Mouse (Mus musculus) midbrain, embryonic 13.5 days (tissue): ENCODE measurements around the gene Lrrc58. TPM values are rescaled to one million over a fixed set of nuclear protein-coding genes. Genes with fewer than 3 reads are reported as not detected.

Source experiments
- ATAC-seq: fragments of 200-750 bp; cut with Nextera tagmentation; 2 replicates; pipeline ENCODE4 v1.8.0; 2017; ENCODE audit warnings: mild to moderate bottlenecking, moderate TSS enrichment, moderate library complexity
- H3K27ac ChIP-seq: fragments of 300-500 bp; sonication (generic); 2 replicates; pipeline ENCODE4 v1.5.1; 2015; ENCODE audit warnings: inconsistent platforms, mild to moderate bottlenecking, moderate library complexity
- H3K27me3 ChIP-seq: fragments of 300-500 bp; sonication (generic); 2 replicates; pipeline ENCODE4 v1.6.1; 2015; ENCODE audit warnings: mild to moderate bottlenecking, inconsistent platforms
- H3K36me3 ChIP-seq: fragments of 300-500 bp; sonication (generic); 2 replicates; pipeline ENCODE4 v1.6.1; 2015; ENCODE audit warnings: mild to moderate bottlenecking, inconsistent platforms
- H3K4me1 ChIP-seq: fragments of 300-500 bp; sonication (generic); replicated peaks from 2 replicates; pipeline ENCODE4 v1.6.1; 2015; ENCODE audit warnings: inconsistent platforms
- H3K4me2 ChIP-seq: fragments of 300-500 bp; sonication (generic); replicated peaks from 2 replicates; pipeline ENCODE4 v1.6.1; 2015; ENCODE audit warnings: moderate library complexity, mild to moderate bottlenecking, inconsistent platforms
- H3K4me3 ChIP-seq: fragments of 300-500 bp; sonication (generic); replicated peaks from 2 replicates; pipeline ENCODE4 v1.5.1; 2015; ENCODE audit warnings: mild to moderate bottlenecking, inconsistent platforms
- H3K9ac ChIP-seq: fragments of 300-500 bp; sonication (generic); replicated peaks from 2 replicates; pipeline ENCODE4 v1.6.1; 2015; ENCODE audit warnings: mild to moderate bottlenecking, inconsistent platforms
- H3K9me3 ChIP-seq: fragments of 300-500 bp; sonication (generic); 2 replicates; pipeline ENCODE4 v1.6.1; 2016; ENCODE audit warnings: mild to moderate bottlenecking, inconsistent platforms
- WGBS: fragments of 180-500 bp; shearing (Covaris S2); methylation state at CpG from one replicate; pipeline ENCODE4 v1.1.7; 2015; 5-methylcytosine and 5-hydroxymethylcytosine counted together
- polyA plus RNA-seq: library from polyadenylated mRNA; unstranded; fragments of >200 nt; fragmentation: Nextera tagmentation; extraction: Ambion mirVana; gene quantifications from 2 replicates; pipeline ENCODE4 v1.2.1, GENCODE M21; 2015

Lrrc58 gene
- polyA plus RNA-seq, 1 experiment from 2014 or later, result 43.1 TPM

GRCm38 (mm10) chr16:37874501-37875235, 6.5 kb downstream of the Lrrc58 start:
- Histone ChIP-seq H3K9ac (no peak overlapping the region), H3K4me1 (peaks cover 35% of the 10 kb centered on the region), H3K36me3 (peaks cover 26% of the 10 kb centered on the region), H3K27me3 (no peaks in the 10 kb centered on the region), H3K4me2 (no peak overlapping the region), H3K9me3 (no peaks in the 10 kb centered on the region), H3K27ac (no peak overlapping the region), H3K4me3 (no peak overlapping the region)
- no peak for ATAC-seq
- 83% methylated on average over 4 of the region's 4 CpGs for WGBS

- no peaks in the 10 kb centered on the region for H3K27me3 ChIP-seq
- H3K4me1 ChIP-seq, result peaks cover 15% of the 10 kb centered on the region
- no peaks in the 10 kb centered on the region for H3K9me3 ChIP-seq
- no peak overlapping the region for H3K4me3 ChIP-seq
- H3K27ac ChIP-seq, result no peak overlapping the region
- 98% methylated on average over 3 of the region's 3 CpGs for WGBS
- no peak overlapping the region for H3K9ac ChIP-seq
- no peak for ATAC-seq
- H3K36me3 ChIP-seq, result peaks cover 47% of the 10 kb centered on the region
- no peak overlapping the region for H3K4me2 ChIP-seq
Measured at GRCm38 (mm10) chr16:37877406-37877805, 9.2 kb downstream of the Lrrc58 start.

- Histone ChIP-seq H3K36me3 (peaks cover 63% of the 10 kb centered on the region), H3K4me3 (no peak overlapping the region), H3K27me3 (no peaks in the 10 kb centered on the region), H3K27ac (no peak overlapping the region), H3K9me3 (no peaks in the 10 kb centered on the region), H3K4me2 (no peak overlapping the region), H3K4me1 (peaks cover 9% of the 10 kb centered on the region), H3K9ac (no peak overlapping the region)
- no peak for ATAC-seq
- WGBS, result 90% methylated on average over 7 of the region's 7 CpGs
Measured at GRCm38 (mm10) chr16:37878951-37879505, 10.8 kb downstream of the Lrrc58 start.

- H3K27me3 ChIP-seq, result no peaks in the 10 kb centered on the region
- H3K9ac ChIP-seq, result no peak overlapping the region
- WGBS, result 95% methylated on average over 4 of the region's 4 CpGs
- peaks cover 66% of the 10 kb centered on the region for H3K36me3 ChIP-seq
- ATAC-seq, result no peak
- no peaks in the 10 kb centered on the region for H3K9me3 ChIP-seq
- peaks cover 6% of the 10 kb centered on the region for H3K4me1 ChIP-seq
- H3K4me2 ChIP-seq, result no peak overlapping the region
- H3K4me3 ChIP-seq, result no peak overlapping the region
- no peak overlapping the region for H3K27ac ChIP-seq
Measured at GRCm38 (mm10) chr16:37879750-37880419, 11.7 kb downstream of the Lrrc58 start.

GRCm38 (mm10) chr16:37881168-37881567, 13.0 kb downstream of the Lrrc58 start:
- Histone ChIP-seq H3K27ac (no peak overlapping the region), H3K9me3 (no peaks in the 10 kb centered on the region), H3K4me1 (peaks cover 5% of the 10 kb centered on the region), H3K9ac (no peak overlapping the region), H3K36me3 (peaks cover 66% of the 10 kb centered on the region), H3K4me3 (no peak overlapping the region), H3K4me2 (no peak overlapping the region), H3K27me3 (no peaks in the 10 kb centered on the region)
- no peak for ATAC-seq
- 84% methylated on average over 2 of the region's 2 CpGs for WGBS

GRCm38 (mm10) chr16:37888986-37889385, 20.8 kb downstream of the Lrrc58 start:
- Histone ChIP-seq H3K4me1 (peaks cover 20% of the 10 kb centered on the region), H3K4me2 (no peak overlapping the region), H3K27ac (no peak overlapping the region), H3K9ac (no peak overlapping the region), H3K36me3 (peaks cover 10% of the 10 kb centered on the region), H3K27me3 (no peaks in the 10 kb centered on the region), H3K4me3 (no peak overlapping the region), H3K9me3 (no peaks in the 10 kb centered on the region)
- ATAC-seq, result no peak
- 91% methylated on average over 3 of the region's 3 CpGs for WGBS

- H3K9me3 ChIP-seq, result no peaks in the 10 kb centered on the region
- H3K4me2 ChIP-seq, result no peak overlapping the region
- H3K27me3 ChIP-seq, result no peaks in the 10 kb centered on the region
- 0 out of 2 replicates have a peak overlapping the region, but pooled peaks have one; percentile 15 for H3K27ac ChIP-seq
- 26% methylated on average over 2 of the region's 2 CpGs for WGBS
- no peak overlapping the region for H3K4me3 ChIP-seq
- peaks cover 20% of the 10 kb centered on the region for H3K4me1 ChIP-seq
- peaks cover 6% of the 10 kb centered on the region; the same call in 1 of the 2 replicates for H3K36me3 ChIP-seq
- no peak overlapping the region for H3K9ac ChIP-seq
- ATAC-seq, result 0 out of 2 replicates have a peak, but pooled peaks have one; percentile 66
Measured at GRCm38 (mm10) chr16:37892667-37893066, 24.5 kb downstream of the Lrrc58 start.

GRCm38 (mm10) chr16:37893381-37893780, 25.2 kb downstream of the Lrrc58 start:
- 75% methylated on average over 6 of the region's 6 CpGs for WGBS
- Histone ChIP-seq H3K27me3 (no peaks in the 10 kb centered on the region), H3K4me1 (peaks cover 20% of the 10 kb centered on the region), H3K4me3 (no peak overlapping the region), H3K4me2 (no peak overlapping the region), H3K9me3 (no peaks in the 10 kb centered on the region), H3K9ac (no peak overlapping the region), H3K36me3 (peaks cover 6% of the 10 kb centered on the region; the same call in 1 of the 2 replicates), H3K27ac (peak overlapping the region; percentile 15; the same call in 1 of the 2 replicates)
- no peak for ATAC-seq

- Histone ChIP-seq H3K27ac (no peak overlapping the region), H3K4me3 (no peak overlapping the region), H3K9me3 (no peaks in the 10 kb centered on the region), H3K4me2 (no peak overlapping the region), H3K9ac (no peak overlapping the region), H3K4me1 (peaks cover 20% of the 10 kb centered on the region), H3K27me3 (no peaks in the 10 kb centered on the region), H3K36me3 (peaks cover 4% of the 10 kb centered on the region; the same call in 1 of the 2 replicates)
- no peak for ATAC-seq
- WGBS, result 86% methylated on average over 2 of the region's 2 CpGs
Measured at GRCm38 (mm10) chr16:37893942-37894341, 25.8 kb downstream of the Lrrc58 start.

- Histone ChIP-seq H3K4me3 (no peak overlapping the region), H3K4me2 (no peak overlapping the region), H3K9me3 (no peaks in the 10 kb centered on the region), H3K27me3 (no peaks in the 10 kb centered on the region), H3K9ac (no peak overlapping the region), H3K4me1 (peaks cover 5% of the 10 kb centered on the region; the same call in 1 of the 2 replicates), H3K36me3 (no peaks in the 10 kb centered on the region), H3K27ac (no peak overlapping the region)
- 93% methylated on average over 5 of the region's 5 CpGs for WGBS
- ATAC-seq, result no peak
Measured at GRCm38 (mm10) chr16:37898790-37899189, 30.6 kb downstream of the Lrrc58 start.

- ATAC-seq, result no peak
- 38% methylated on average over 2 of the region's 2 CpGs for WGBS
- H3K4me2 ChIP-seq, result no peak overlapping the region
- no peaks in the 10 kb centered on the region for H3K9me3 ChIP-seq
- H3K27ac ChIP-seq, result no peak overlapping the region
- H3K36me3 ChIP-seq, result no peaks in the 10 kb centered on the region
- no peak overlapping the region for H3K9ac ChIP-seq
- H3K4me3 ChIP-seq, result no peak overlapping the region
- H3K4me1 ChIP-seq, result 0 out of 2 replicates have a peak, but pooled peaks cover 3% of the 10 kb centered on the region
- H3K27me3 ChIP-seq, result no peaks in the 10 kb centered on the region
Measured at GRCm38 (mm10) chr16:37899357-37899756, 31.2 kb downstream of the Lrrc58 start.

- Histone ChIP-seq H3K4me2 (no peak overlapping the region), H3K36me3 (no peaks in the 10 kb centered on the region), H3K4me3 (no peak overlapping the region), H3K27ac (no peak overlapping the region), H3K4me1 (0 out of 2 replicates have a peak, but pooled peaks cover 3% of the 10 kb centered on the region), H3K9me3 (no peaks in the 10 kb centered on the region), H3K27me3 (no peaks in the 10 kb centered on the region), H3K9ac (no peak overlapping the region)
- WGBS, result 45% methylated on average over 11 of the region's 11 CpGs
- ATAC-seq, result no peak
Measured at GRCm38 (mm10) chr16:37901318-37901717, 33.1 kb downstream of the Lrrc58 start.
